Mouse (Mus musculus) urinary bladder, adult 2 months (tissue): ENCODE data around the gene Rtkn2. TPM values are rescaled to one million over a fixed set of nuclear protein-coding genes. Genes with fewer than 3 reads are reported as not detected.

Experiments used
- DNase-seq: peaks from one replicate; pipeline ENCODE4 v3.0.0; 2022; ENCODE audit warnings: low spot score
- polyA plus RNA-seq: library from polyadenylated mRNA; depleted of rRNA; stranded (reverse); fragments of >200 nt; gene quantifications from 2 replicates; pipeline ENCODE4 v1.2.3, GENCODE M21; 2012; rRNA removed

The Rtkn2 gene
- polyA plus RNA-seq = 0.26 and 0.34 TPM in 2 replicates

GRCm38 (mm10) chr10:67979401-67980157 is at the start of gene Rtkn2:
Gene Rtkn2, plus strand, starts transcription at chr10:67979570.
- DNase-seq = peak; percentile 57

- no peak for DNase-seq
Observed at GRCm38 (mm10) chr10:67931328-67931727, 48.0 kb upstream of the Rtkn2 start.

GRCm38 (mm10) chr10:67932780-67933179 is 46.6 kb upstream of the Rtkn2 start:
- DNase-seq = no peak

- DNase-seq = no peak
Observed at GRCm38 (mm10) chr10:67936944-67937343, 42.4 kb upstream of the Rtkn2 start.

GRCm38 (mm10) chr10:67937775-67938174 is 41.6 kb upstream of the Rtkn2 start:
- no peak for DNase-seq

- DNase-seq = no peak
Observed at GRCm38 (mm10) chr10:67939546-67939945, 39.8 kb upstream of the Rtkn2 start.

GRCm38 (mm10) chr10:67943513-67943912 is 35.9 kb upstream of the Rtkn2 start:
- no peak for DNase-seq

- no peak for DNase-seq
Observed at GRCm38 (mm10) chr10:67950059-67950748, 29.2 kb upstream of the Rtkn2 start.

GRCm38 (mm10) chr10:67951690-67952089 is 27.7 kb upstream of the Rtkn2 start:
- DNase-seq = no peak

- no peak for DNase-seq
Observed at GRCm38 (mm10) chr10:67955982-67956381, 23.4 kb upstream of the Rtkn2 start.

- DNase-seq = no peak
Observed at GRCm38 (mm10) chr10:67959982-67960381, 19.4 kb upstream of the Rtkn2 start.

- DNase-seq = no peak
Observed at GRCm38 (mm10) chr10:67962496-67962895, 16.9 kb upstream of the Rtkn2 start.

- DNase-seq = no peak
Observed at GRCm38 (mm10) chr10:67964060-67964459, 15.3 kb upstream of the Rtkn2 start.

GRCm38 (mm10) chr10:67965251-67965986 is 14.0 kb upstream of the Rtkn2 start:
- DNase-seq = no peak

- DNase-seq = no peak
Observed at GRCm38 (mm10) chr10:67966102-67966501, 13.3 kb upstream of the Rtkn2 start.

- DNase-seq = no peak
Observed at GRCm38 (mm10) chr10:67966983-67967382, 12.4 kb upstream of the Rtkn2 start.

GRCm38 (mm10) chr10:67971166-67971796 is 8.1 kb upstream of the Rtkn2 start:
- no peak for DNase-seq

GRCm38 (mm10) chr10:67977271-67977670 is 2.1 kb upstream of the Rtkn2 start:
- DNase-seq = no peak

- DNase-seq = no peak
Observed at GRCm38 (mm10) chr10:67983776-67984175, 4.4 kb downstream of the Rtkn2 start.

- DNase-seq = no peak
Observed at GRCm38 (mm10) chr10:67984271-67984943, 5.0 kb downstream of the Rtkn2 start.

GRCm38 (mm10) chr10:67985100-67985499 is 5.7 kb downstream of the Rtkn2 start:
- no peak for DNase-seq
